Mouse (Mus musculus): ENCODE data around the gene Lrrc7. TPM values are rescaled to one million over a fixed set of nuclear protein-coding genes. Genes with fewer than 3 reads are reported as not detected.

The Lrrc7 gene
- total and polyA plus RNA-seq, 3 experiments, result 0.07 TPM; not detected in 2

GRCm38 (mm10) chr3:158137796-158138195 lies 424.2 kb downstream of the Lrrc7 start:
- Histone ChIP-seq H3K27ac (ENCODE audit: insufficient read depth, low read depth) (no peak overlapping the region), H3K9me3 (replicated peaks; ENCODE audit: low read length) (no peaks in the 10 kb centered on the region), H3K36me3 (replicated peaks in 1 of 2; ENCODE audit: control insufficient read depth in 1 of 2, insufficient read depth in 1 of 2, low read length in 1 of 2) (no peaks in the 10 kb centered on the region), H3K27me3 (replicated peaks) (no peaks in the 10 kb centered on the region), H3K4me1 (ENCODE audit: control insufficient read depth in 1 of 2, insufficient read depth in 2 of 2) (peaks cover 9 to 17% of the 10 kb centered on the region in 2 experiments), H3K9ac (ENCODE audit: insufficient read depth, low read depth) (no peak overlapping the region), H3K4me3 (replicated peaks in 1 of 3; ENCODE audit: low read depth in 2 of 3, low read length in 2 of 3, poor library complexity in 1 of 3) (no peak overlapping the region), H3K79me2 (replicated peaks; ENCODE audit: control insufficient read depth, extremely low read depth, insufficient read depth, poor library complexity, severe bottlenecking) (no peaks in the 10 kb centered on the region), H3K4me2 (ENCODE audit: insufficient read depth, low read depth, poor library complexity, severe bottlenecking) (no peak overlapping the region)
- dilution Hi-C loops (cut with MboI; ENCODE audit: extremely low pct_ligation_motif_present, extremely low pct_unique_long_range_greater_than_20kb, low sequenced_read_pairs), result no loop called here
- TF ChIP-seq MAX (IDR thresholded peaks at IDR 0.05; ENCODE audit: low read length), result no peak
- no peak for TF ChIP-seq MAZ (IDR thresholded peaks at IDR 0.05; ENCODE audit: low read depth, low read length)
- TF ChIP-seq ETS1 (conservative IDR thresholded peaks at IDR 0.05; ENCODE audit: low read depth, low read length), result no peak
- no peak for TF ChIP-seq BHLHE40 (IDR thresholded peaks at IDR 0.05; ENCODE audit: low read depth, low read length)
- TF ChIP-seq USF1 (IDR thresholded peaks at IDR 0.05; ENCODE audit: low read depth, low read length), result no peak
- no peak for TF ChIP-seq ZNF384 (IDR thresholded peaks at IDR 0.05; ENCODE audit: low read depth, low read length)
- no peak for TF ChIP-seq CHD1 (IDR thresholded peaks at IDR 0.05; ENCODE audit: low read depth, low read length)
- no peak for DNase-seq (ENCODE audit: extremely low read depth)
- in situ Hi-C loops (cut with MboI; ENCODE audit: low pct_ligation_motif_present, low pct_unique_long_range_greater_than_20kb, low sequenced_read_pairs), result loop anchor here (10.0 kb wide), 2 partner anchors 53 to 213 kb away; partner anchors contain the start of gene Cth

- dilution Hi-C loops (cut with MboI; ENCODE audit: extremely low pct_ligation_motif_present, extremely low pct_unique_long_range_greater_than_20kb, low sequenced_read_pairs), result no loop called here
- Histone ChIP-seq H3K27ac (ENCODE audit: insufficient read depth, low read depth) (no peak overlapping the region), H3K27me3 (replicated peaks) (no peaks in the 10 kb centered on the region), H3K9ac (ENCODE audit: insufficient read depth, low read depth) (no peak overlapping the region), H3K4me2 (ENCODE audit: insufficient read depth, low read depth, poor library complexity, severe bottlenecking) (no peak overlapping the region), H3K79me2 (replicated peaks; ENCODE audit: control insufficient read depth, extremely low read depth, insufficient read depth, poor library complexity, severe bottlenecking) (no peaks in the 10 kb centered on the region), H3K4me1 (ENCODE audit: control insufficient read depth in 1 of 2, insufficient read depth in 2 of 2) (peaks cover 19 to 26% of the 10 kb centered on the region in 2 experiments), H3K36me3 (replicated peaks in 1 of 2; ENCODE audit: control insufficient read depth in 1 of 2, insufficient read depth in 1 of 2, low read length in 1 of 2) (no peaks in the 10 kb centered on the region), H3K4me3 (replicated peaks in 1 of 3; ENCODE audit: low read depth in 2 of 3, low read length in 2 of 3, poor library complexity in 1 of 3) (no peak overlapping the region), H3K9me3 (replicated peaks; ENCODE audit: low read length) (no peaks in the 10 kb centered on the region)
- in situ Hi-C loops (cut with MboI; ENCODE audit: low pct_ligation_motif_present, low pct_unique_long_range_greater_than_20kb, low sequenced_read_pairs), result loop anchor here (10.0 kb wide), 2 partner anchors 47 to 207 kb away; partner anchors contain the start of gene Cth
- peak; percentile 77 for TF ChIP-seq ETS1 (conservative IDR thresholded peaks at IDR 0.05; ENCODE audit: low read depth, low read length)
- TF ChIP-seq EP300 (IDR thresholded peaks at IDR 0.05; ENCODE audit: low read length), result peak; percentile 42; the same call in 1 of the 2 replicates
- peak; percentile 99 for TF ChIP-seq BHLHE40 (IDR thresholded peaks at IDR 0.05; ENCODE audit: low read depth, low read length)
- peak; percentile 51; the same call in 1 of the 2 replicates for TF ChIP-seq TCF12 (IDR thresholded peaks at IDR 0.05; ENCODE audit: low read depth, low read length)
- no peak for TF ChIP-seq KAT2A (IDR thresholded peaks at IDR 0.05; ENCODE audit: insufficient replicate concordance, low read length)
- TF ChIP-seq MAX (IDR thresholded peaks at IDR 0.05; ENCODE audit: low read length), result peak; percentile 35; the same call in 1 of the 2 replicates
- no peak for TF ChIP-seq CTCF (conservative IDR thresholded peaks at IDR 0.05 in 1 of 2, IDR thresholded peaks at IDR 0.05 in 1 of 2; ENCODE audit: low read depth in 2 of 2, low read length in 2 of 2)
- 0 out of 2 replicates have a peak, but pooled peaks have one; percentile 1 for TF ChIP-seq TBP (conservative IDR thresholded peaks at IDR 0.05; ENCODE audit: low read depth, low read length)
- TF ChIP-seq SIN3A (IDR thresholded peaks at IDR 0.05; ENCODE audit: low read length), result no peak
- TF ChIP-seq MYC (IDR thresholded peaks at IDR 0.05; ENCODE audit: low read depth, low read length), result no peak
- 0 out of 2 replicates have a peak, but pooled peaks have one; percentile 14 for TF ChIP-seq ELF1 (IDR thresholded peaks at IDR 0.05; ENCODE audit: low read depth, low read length)
- peak; percentile 33 for DNase-seq (ENCODE audit: extremely low read depth)
These were observed 430.3 kb downstream of the Lrrc7 start for GRCm38 (mm10) chr3:158131672-158132071.

All from CH12.LX (cell line).